Mouse (Mus musculus) embryonic facial prominence, embryonic 13.5 days (tissue): ENCODE results near the gene Robo3. TPM values are rescaled to one million over a fixed set of nuclear protein-coding genes. Genes with fewer than 3 reads are reported as not detected.

ENCODE experiments used
- ATAC-seq: fragments of 200-750 bp; cut with Nextera tagmentation; 2 replicates; pipeline ENCODE4 v1.8.0; 2017; ENCODE audit warnings: low read depth; ENCODE audit not compliant: insufficient number of reproducible peaks, insufficient read depth, low FRiP score, low TSS enrichment
- H3K27ac ChIP-seq: fragments of 300-500 bp; sonication (generic); 2 replicates; pipeline ENCODE4 v1.5.1; 2015; ENCODE audit warnings: moderate library complexity, mild to moderate bottlenecking, inconsistent platforms
- H3K27me3 ChIP-seq: fragments of 300-500 bp; sonication (generic); 2 replicates; pipeline ENCODE4 v1.6.1; 2015; ENCODE audit warnings: mild to moderate bottlenecking, inconsistent platforms
- H3K36me3 ChIP-seq: fragments of 300-500 bp; sonication (generic); 2 replicates; pipeline ENCODE4 v1.6.1; 2015; ENCODE audit warnings: mild to moderate bottlenecking, inconsistent platforms
- H3K4me1 ChIP-seq: fragments of 300-500 bp; sonication (generic); 2 replicates; pipeline ENCODE4 v1.6.1; 2015; ENCODE audit warnings: inconsistent platforms
- H3K4me2 ChIP-seq: fragments of 300-500 bp; sonication (generic); 2 replicates; pipeline ENCODE4 v1.6.1; 2015; ENCODE audit warnings: moderate library complexity, mild to moderate bottlenecking, inconsistent platforms
- H3K4me3 ChIP-seq: fragments of 300-500 bp; sonication (generic); 2 replicates; pipeline ENCODE4 v1.5.1; 2015; ENCODE audit warnings: mild to moderate bottlenecking, inconsistent platforms
- H3K9ac ChIP-seq: fragments of 300-500 bp; sonication (generic); 2 replicates; pipeline ENCODE4 v1.6.1; 2015; ENCODE audit warnings: mild to moderate bottlenecking, inconsistent platforms
- H3K9me3 ChIP-seq: fragments of 300-500 bp; sonication (generic); 2 replicates; pipeline ENCODE4 v1.6.1; 2016; ENCODE audit warnings: inconsistent platforms
- WGBS: fragments of 180-500 bp; shearing (Covaris S2); methylation state at CpG from one replicate; pipeline ENCODE4 v1.1.7; 2015; ENCODE audit warnings: mixed read lengths; 5-methylcytosine and 5-hydroxymethylcytosine counted together
- polyA plus RNA-seq: library from polyadenylated mRNA; unstranded; fragments of >200 nt; fragmentation: Nextera tagmentation; extraction: Ambion mirVana; gene quantifications from 2 replicates; pipeline ENCODE4 v1.2.1, GENCODE M21; 2015

Gene Robo3
- polyA plus RNA-seq, 1 experiment from 2014 or later: 0.62 TPM

- ATAC-seq: no peak
- H3K27ac ChIP-seq: no peak overlapping the region
- H3K4me3 ChIP-seq: peak overlapping the region; percentile 32
- peaks cover 7% of the 10 kb centered on the region; the same call in 1 of the 2 replicates for H3K27me3 ChIP-seq
- 23% methylated on average over 12 of the region's 12 CpGs for WGBS
- H3K4me2 ChIP-seq: peak overlapping the region; percentile 61
- no peaks in the 10 kb centered on the region for H3K36me3 ChIP-seq
- peaks cover 7% of the 10 kb centered on the region; the same call in 1 of the 2 replicates for H3K4me1 ChIP-seq
- 0 out of 2 replicates have a peak overlapping the region, but pooled peaks have one; percentile 0 for H3K9ac ChIP-seq
- H3K9me3 ChIP-seq: no peaks in the 10 kb centered on the region
Observed at GRCm38 (mm10) chr9:37421239-37421638, 11.8 kb downstream of the Robo3 start.

- Histone ChIP-seq H3K9me3 (no peaks in the 10 kb centered on the region), H3K27ac (no peak overlapping the region), H3K27me3 (peaks cover 7% of the 10 kb centered on the region; the same call in 1 of the 2 replicates), H3K4me1 (peaks cover 7% of the 10 kb centered on the region; the same call in 1 of the 2 replicates), H3K9ac (peak overlapping the region; percentile 51; the same call in 1 of the 2 replicates), H3K4me3 (peak overlapping the region; percentile 32), H3K36me3 (no peaks in the 10 kb centered on the region), H3K4me2 (peak overlapping the region; percentile 61)
- ATAC-seq: peak; percentile 67
- WGBS: 0% methylated on average over 27 of the region's 27 CpGs
Observed at GRCm38 (mm10) chr9:37420676-37421075, 12.4 kb downstream of the Robo3 start.

GRCm38 (mm10) chr9:37418791-37419190, 14.3 kb downstream of the Robo3 start:
- H3K4me2 ChIP-seq: no peak overlapping the region
- peaks cover 7% of the 10 kb centered on the region; the same call in 1 of the 2 replicates for H3K4me1 ChIP-seq
- 81% methylated on average over 4 of the region's 4 CpGs for WGBS
- H3K27me3 ChIP-seq: peaks cover 4% of the 10 kb centered on the region; the same call in 1 of the 2 replicates
- H3K27ac ChIP-seq: no peak overlapping the region
- H3K9ac ChIP-seq: no peak overlapping the region
- H3K9me3 ChIP-seq: no peaks in the 10 kb centered on the region
- H3K4me3 ChIP-seq: no peak overlapping the region
- H3K36me3 ChIP-seq: no peaks in the 10 kb centered on the region
- ATAC-seq: no peak

- no peak for ATAC-seq
- Histone ChIP-seq H3K4me3 (no peak overlapping the region), H3K27me3 (no peaks in the 10 kb centered on the region), H3K4me2 (no peak overlapping the region), H3K27ac (no peak overlapping the region), H3K36me3 (no peaks in the 10 kb centered on the region), H3K9ac (no peak overlapping the region), H3K9me3 (no peaks in the 10 kb centered on the region), H3K4me1 (no peaks in the 10 kb centered on the region)
- WGBS: 77% methylated on average over 3 of the region's 3 CpGs
Observed at GRCm38 (mm10) chr9:37414666-37415065, 18.4 kb downstream of the Robo3 start.

- Histone ChIP-seq H3K9me3 (no peaks in the 10 kb centered on the region), H3K4me3 (no peak overlapping the region), H3K9ac (no peak overlapping the region), H3K27ac (no peak overlapping the region), H3K27me3 (peaks cover 16% of the 10 kb centered on the region), H3K4me2 (no peak overlapping the region), H3K36me3 (no peaks in the 10 kb centered on the region), H3K4me1 (peaks cover 3% of the 10 kb centered on the region; the same call in 1 of the 2 replicates)
- WGBS: 43% methylated on average over 3 of the region's 3 CpGs
- ATAC-seq: no peak
Observed at GRCm38 (mm10) chr9:37412989-37413388, 20.1 kb downstream of the Robo3 start.

- Histone ChIP-seq H3K9me3 (no peaks in the 10 kb centered on the region), H3K4me3 (no peak overlapping the region), H3K27ac (no peak overlapping the region), H3K36me3 (no peaks in the 10 kb centered on the region), H3K4me1 (peaks cover 4% of the 10 kb centered on the region; the same call in 1 of the 2 replicates), H3K4me2 (no peak overlapping the region), H3K9ac (no peak overlapping the region), H3K27me3 (peaks cover 34% of the 10 kb centered on the region)
- no peak for ATAC-seq
- WGBS: 73% methylated on average over 8 of the region's 8 CpGs
Observed at GRCm38 (mm10) chr9:37409698-37410445, 23.2 kb downstream of the Robo3 start.

GRCm38 (mm10) chr9:37407850-37408502, 25.1 kb downstream of the Robo3 start:
- Histone ChIP-seq H3K9ac (no peak overlapping the region), H3K27me3 (peaks cover 34% of the 10 kb centered on the region), H3K9me3 (no peaks in the 10 kb centered on the region), H3K4me3 (no peak overlapping the region), H3K4me1 (peaks cover 4% of the 10 kb centered on the region; the same call in 1 of the 2 replicates), H3K4me2 (peak overlapping the region; percentile 40), H3K27ac (no peak overlapping the region), H3K36me3 (no peaks in the 10 kb centered on the region)
- ATAC-seq: no peak
- WGBS: 12% methylated on average over 19 of the region's 19 CpGs

GRCm38 (mm10) chr9:37406372-37406771, 26.7 kb downstream of the Robo3 start:
- Histone ChIP-seq H3K4me2 (no peak overlapping the region), H3K4me1 (peaks cover 4% of the 10 kb centered on the region; the same call in 1 of the 2 replicates), H3K27me3 (peaks cover 34% of the 10 kb centered on the region), H3K9ac (no peak overlapping the region), H3K4me3 (no peak overlapping the region), H3K9me3 (no peaks in the 10 kb centered on the region), H3K36me3 (no peaks in the 10 kb centered on the region), H3K27ac (no peak overlapping the region)
- WGBS: 0% methylated on average over 1 of the region's 1 CpGs
- no peak for ATAC-seq

- WGBS: 88% methylated on average over 7 of the region's 7 CpGs
- H3K36me3 ChIP-seq: no peaks in the 10 kb centered on the region
- no peaks in the 10 kb centered on the region for H3K9me3 ChIP-seq
- ATAC-seq: no peak
- no peak overlapping the region for H3K9ac ChIP-seq
- peak overlapping the region; percentile 7; the same call in 1 of the 2 replicates for H3K4me2 ChIP-seq
- peaks cover 18% of the 10 kb centered on the region for H3K27me3 ChIP-seq
- H3K4me3 ChIP-seq: no peak overlapping the region
- peaks cover 1% of the 10 kb centered on the region; the same call in 1 of the 2 replicates for H3K4me1 ChIP-seq
- no peak overlapping the region for H3K27ac ChIP-seq
Observed at GRCm38 (mm10) chr9:37403011-37403410, 30.0 kb downstream of the Robo3 start.

- no peak overlapping the region for H3K4me2 ChIP-seq
Observed at GRCm38 (mm10) chr9:37402501-37402900, 30.5 kb downstream of the Robo3 start.

GRCm38 (mm10) chr9:37401802-37402201, 31.2 kb downstream of the Robo3 start, which contains the start of gene Robo4:
Robo4 (plus strand) TSS chr9:37401897.
- no peak within 1 kb of the TSS for H3K4me2 ChIP-seq
- peaks cover 6% of the 10 kb centered on the region for H3K27me3 ChIP-seq
- ATAC-seq: no peak
- no peak within 1 kb of the TSS for H3K27ac ChIP-seq
- H3K4me3 ChIP-seq: peak within 1 kb of the TSS; percentile 16; the same call in 1 of the 2 replicates
- H3K36me3 ChIP-seq: no peaks in the 10 kb centered on the region
- no peaks in the 10 kb centered on the region for H3K9me3 ChIP-seq
- WGBS: 21% methylated on average over 7 of the region's 7 CpGs
- H3K9ac ChIP-seq: 0 out of 2 replicates have a peak within 1 kb of the TSS, but pooled peaks have one; percentile 32
- H3K4me1 ChIP-seq: no peaks in the 10 kb centered on the region

More at GRCm38 (mm10) chr9:37402501-37402900, 30.5 kb downstream of the Robo3 start:
- Histone ChIP-seq H3K9me3 (no peaks in the 10 kb centered on the region), H3K27me3 (peaks cover 13% of the 10 kb centered on the region), H3K36me3 (no peaks in the 10 kb centered on the region), H3K9ac (no peak overlapping the region), H3K27ac (no peak overlapping the region), H3K4me1 (no peaks in the 10 kb centered on the region), H3K4me3 (peak overlapping the region; percentile 16; the same call in 1 of the 2 replicates)
- 88% methylated on average over 7 of the region's 7 CpGs for WGBS
- peak; percentile 26; the same call in 1 of the 2 replicates for ATAC-seq
